Mouse (Mus musculus): ENCODE measurements at regions not wholly inside any gene's neighbourhood (a gene's known extent, or its start where the extent isn't known, plus 50 kb on each side); places are given as distances from the start of the nearest gene placed in this dataset.
"Not testable (repeated sequence)": the region's sequence is repeated elsewhere in the genome, so short reads cannot be mapped to it uniquely, and the experiment has no call there.

- DNase-seq: peak; percentile 17
Measured at GRCm38 (mm10) chr10:96685991-96686601, 69.3 kb downstream of the Btg1 start.

GRCm38 (mm10) chr10:96686659-96687440, 70.0 kb downstream of the Btg1 start:
- DNase-seq: peak; percentile 14

DNA sequence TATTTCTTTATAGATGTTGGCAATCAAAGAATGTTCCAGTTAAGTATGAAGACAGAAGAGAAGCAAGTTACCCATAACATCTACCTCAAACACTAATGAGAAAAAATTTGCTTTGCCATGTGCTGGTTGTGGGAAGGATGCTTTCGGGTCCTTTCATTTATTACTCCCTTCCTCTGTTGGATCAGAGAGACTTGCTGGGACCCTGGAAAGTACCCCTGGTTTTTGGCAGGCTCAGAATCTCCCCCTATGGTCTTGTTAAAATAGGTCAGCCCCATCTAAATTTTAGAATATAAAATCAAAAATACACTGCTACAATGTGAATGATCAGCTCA, 70.6 kb downstream of the Btg1 start:
- DNase-seq: no peak

- no peak for DNase-seq
Measured at GRCm38 (mm10) chr10:96689976-96690867, 73.4 kb downstream of the Btg1 start.

- DNase-seq: no peak
Measured at GRCm38 (mm10) chr10:96690868-96691302, 74.1 kb downstream of the Btg1 start.

DNA sequence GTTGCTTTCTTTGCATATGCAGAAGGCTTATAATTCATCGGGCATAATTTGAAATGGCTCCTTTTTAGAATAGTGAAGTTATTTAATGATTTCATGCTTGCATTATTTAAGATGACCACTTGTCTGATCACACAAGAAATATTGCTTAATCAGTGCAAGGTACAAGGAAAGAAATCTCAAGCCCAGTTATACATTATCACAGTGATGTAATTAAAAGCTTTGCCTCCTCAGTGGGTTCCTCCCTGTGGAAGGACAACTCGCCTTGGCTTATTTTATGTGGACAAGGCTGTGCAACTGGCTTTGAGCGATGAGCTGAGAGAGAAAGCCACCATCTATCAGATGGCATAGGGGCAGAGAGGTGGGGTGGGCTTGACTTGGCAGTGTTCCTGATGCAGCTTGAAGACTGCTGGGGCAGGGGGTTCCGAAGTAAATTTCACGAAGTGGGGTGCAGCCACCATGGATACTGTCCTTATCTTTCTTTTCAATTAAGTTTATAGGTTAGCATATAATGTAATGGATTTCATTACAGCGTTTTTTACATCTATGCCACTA, 74.6 kb downstream of the Btg1 start:
- no peak for DNase-seq

DNA sequence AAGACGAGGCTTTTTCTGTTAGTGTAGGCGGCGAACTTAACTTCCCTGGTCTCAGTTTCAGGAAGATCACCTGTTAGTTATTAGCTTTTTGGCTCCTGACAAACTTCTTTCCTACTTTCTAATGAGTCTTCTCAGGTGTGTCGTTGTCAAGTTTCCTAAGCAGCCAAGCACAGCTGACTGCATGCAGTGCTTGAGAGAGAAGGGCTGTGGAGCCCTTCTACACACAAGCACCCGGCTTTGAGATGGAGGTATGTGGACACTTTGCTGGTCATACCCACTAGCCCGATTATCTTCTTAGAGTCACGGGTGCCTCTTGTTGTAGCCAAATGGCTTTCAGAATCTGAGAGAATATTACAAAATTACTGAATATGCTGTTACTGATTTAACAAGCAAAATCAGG, 76.0 kb downstream of the Btg1 start:
- no peak for DNase-seq

DNA sequence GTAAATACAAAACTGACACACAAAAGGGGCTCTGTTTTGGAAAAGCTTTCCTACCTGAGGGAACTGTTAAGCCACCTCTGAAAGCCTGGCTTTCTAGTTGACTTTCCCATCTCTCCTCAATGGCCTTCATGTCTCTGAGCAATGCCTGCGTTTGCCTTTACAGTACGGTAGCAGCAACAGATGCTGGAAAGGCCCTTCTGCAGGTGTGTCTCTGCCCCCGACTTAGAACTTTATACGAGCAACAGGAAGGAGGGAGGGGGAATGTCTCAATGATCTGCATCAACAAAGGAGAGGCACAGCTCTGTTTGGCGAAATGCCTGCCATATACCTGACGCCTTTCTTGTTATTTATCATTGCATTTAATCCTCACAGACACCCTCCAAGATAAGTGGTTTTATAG, 77.0 kb downstream of the Btg1 start:
- DNase-seq: no peak

DNA sequence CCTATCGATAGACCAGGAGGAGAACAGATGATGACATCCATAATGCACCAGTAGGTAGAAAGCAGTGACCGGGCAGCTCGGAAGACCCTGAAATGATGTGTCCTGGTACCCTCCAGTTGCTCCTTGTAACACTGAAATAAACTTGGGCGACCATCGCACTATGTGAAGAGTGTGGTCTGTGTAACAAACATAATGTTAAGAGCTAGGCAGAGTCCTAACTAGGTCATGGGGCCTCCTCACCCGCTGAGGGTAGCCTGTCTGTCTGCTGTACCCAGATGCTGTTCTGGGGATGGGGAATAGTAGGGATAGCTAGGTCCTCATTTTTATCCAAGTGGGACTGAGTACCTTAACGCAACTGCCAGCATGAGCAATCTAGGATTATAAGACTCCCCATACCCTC, 79.8 kb downstream of the Btg1 start:
- DNase-seq: no peak

DNA sequence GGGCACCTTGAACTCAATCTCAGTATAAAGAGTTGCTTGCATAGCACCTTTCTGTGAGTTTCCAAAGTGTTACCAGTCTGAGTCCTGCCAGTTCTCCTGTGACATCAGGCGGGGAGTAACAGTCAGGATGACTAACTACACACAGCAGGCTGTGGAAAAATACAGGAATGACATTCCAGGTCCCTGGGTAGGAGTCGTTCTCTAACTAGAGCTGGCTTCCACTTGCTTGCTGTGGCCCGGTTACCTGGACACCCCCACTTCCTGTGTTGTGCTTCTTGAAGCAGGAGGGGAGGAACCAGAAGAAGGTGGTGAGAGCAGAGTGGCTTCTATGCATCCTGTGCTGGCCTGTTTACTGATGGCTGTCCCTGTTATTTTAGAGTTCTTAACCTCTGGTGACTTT, 81.0 kb downstream of the Btg1 start:
- no peak for DNase-seq

DNA sequence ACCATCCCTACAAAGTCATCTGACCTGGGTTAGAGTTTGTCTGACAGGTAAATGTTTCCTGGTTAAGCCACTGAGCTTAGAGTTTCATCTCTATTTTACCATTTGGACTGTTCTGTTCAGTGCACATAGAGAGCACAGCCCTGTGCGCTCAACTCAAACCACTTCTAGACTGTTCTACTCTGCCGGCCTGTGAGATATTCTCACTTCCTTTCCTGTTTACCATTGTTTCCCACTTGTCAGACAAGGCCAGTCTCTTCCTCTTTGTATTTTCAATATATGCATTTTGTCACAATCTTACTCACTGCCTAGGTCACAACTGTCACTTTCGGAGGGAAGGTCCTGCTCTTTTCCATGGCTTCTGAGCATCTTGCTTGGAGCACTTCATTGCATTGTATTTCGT, 89.8 kb downstream of the Btg1 start:
- DNase-seq: no peak

GRCm38 (mm10) chr10:96708471-96708870, 91.7 kb downstream of the Btg1 start:
- DNase-seq: no peak

- no peak for DNase-seq
Measured at GRCm38 (mm10) chr10:96709698-96710356, 93.0 kb downstream of the Btg1 start.

DNA sequence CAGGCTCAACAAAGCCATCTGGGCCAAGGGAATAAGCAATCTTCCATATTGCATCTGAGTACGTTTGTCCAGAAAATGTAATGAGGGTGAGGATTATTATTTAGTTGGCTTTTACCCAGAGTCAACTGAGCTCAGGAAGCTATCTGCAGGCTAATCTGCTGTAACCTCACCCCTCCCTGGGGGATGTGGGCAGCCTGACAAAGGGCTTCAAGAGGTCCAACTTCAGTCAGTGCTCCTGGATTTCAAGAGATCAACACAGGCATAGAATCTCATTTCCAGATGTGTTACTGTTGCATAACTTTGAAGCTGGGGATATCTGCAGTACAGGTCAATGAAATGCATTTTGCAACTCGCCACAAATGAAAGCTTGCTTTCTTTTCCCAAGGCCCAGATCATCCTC, 95.2 kb downstream of the Btg1 start:
- DNase-seq: no peak

DNA sequence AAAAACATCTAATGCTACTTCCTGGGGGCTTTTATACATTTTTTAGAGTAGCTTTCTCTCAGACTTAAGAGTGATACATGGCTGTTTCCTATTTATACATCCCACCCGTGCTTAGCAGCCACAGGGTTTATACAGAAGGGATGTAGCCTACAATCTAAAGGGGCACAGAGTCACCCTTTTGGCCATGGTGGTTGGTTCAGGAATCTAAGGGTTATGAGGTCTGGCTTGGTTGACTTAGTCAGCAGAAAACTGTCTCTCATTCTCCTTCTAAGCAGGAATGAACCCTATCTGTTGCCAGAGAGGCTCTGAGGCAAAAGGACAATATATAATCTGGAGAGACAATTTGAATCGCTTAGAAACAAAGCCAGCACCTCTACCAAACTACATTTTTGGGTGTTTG, 97.9 kb downstream of the Btg1 start:
- DNase-seq: no peak

GRCm38 (mm10) chr10:96717281-96717680, 100.5 kb downstream of the Btg1 start:
- DNase-seq: no peak

- DNase-seq: not testable (repeated sequence)
Measured at GRCm38 (mm10) chr10:96718706-96719105, 101.9 kb downstream of the Btg1 start.

DNA sequence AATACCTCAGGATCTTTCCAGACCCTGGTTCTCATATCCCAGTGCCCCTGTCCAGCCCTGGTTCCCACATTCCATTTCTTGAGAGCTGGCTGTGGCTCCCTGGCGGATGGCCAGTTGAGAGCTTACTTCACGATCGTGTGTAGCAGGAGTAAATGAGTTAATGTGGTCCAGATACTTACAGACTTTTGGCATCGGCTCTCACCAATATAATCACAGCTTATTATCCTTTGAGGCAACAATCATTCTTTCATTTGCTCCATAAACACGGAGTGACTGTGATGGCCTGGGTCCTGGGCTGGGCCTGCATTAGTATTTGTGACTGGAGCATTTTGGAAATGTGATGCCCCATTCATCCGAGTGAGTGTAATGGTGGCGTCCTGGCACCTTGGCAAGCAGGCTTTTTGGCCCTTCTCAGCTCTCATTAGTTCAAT, 103.5 kb downstream of the Btg1 start:
- no peak for DNase-seq

- DNase-seq: no peak
Measured at GRCm38 (mm10) chr10:96720956-96721688, 104.3 kb downstream of the Btg1 start.

DNA sequence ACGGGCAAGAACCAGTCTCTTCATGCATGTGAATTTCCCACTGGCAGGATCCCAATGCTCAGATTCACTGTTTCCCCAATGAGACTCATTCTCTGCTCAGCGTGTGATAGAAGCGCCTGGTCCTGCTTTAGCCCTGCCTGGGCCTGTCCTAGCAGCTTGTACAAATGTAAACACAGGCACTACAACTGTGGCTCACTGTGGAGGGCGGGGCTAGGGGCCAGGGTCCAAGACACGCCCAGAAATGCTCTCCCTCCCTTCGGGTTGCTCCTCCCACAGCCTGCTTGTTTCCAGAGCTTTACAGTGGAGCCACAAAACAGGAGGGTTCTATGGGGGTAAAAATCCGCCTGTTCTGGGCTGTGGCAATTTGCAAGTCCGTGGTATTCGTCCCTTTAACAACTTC, 105.7 kb downstream of the Btg1 start:
- peak; percentile 82 for DNase-seq

GRCm38 (mm10) chr10:96723071-96723470, 106.3 kb downstream of the Btg1 start:
- DNase-seq: no peak

Data from liver (tissue).